Mouse (Mus musculus) myocyte (in vitro differentiated cells): ENCODE results near the gene Lix1. TPM values are rescaled to one million over a fixed set of nuclear protein-coding genes. Genes with fewer than 3 reads are reported as not detected.
"Not testable (repeated sequence)": the region's sequence is repeated elsewhere in the genome, so short reads cannot be mapped to it uniquely, and the experiment has no call there.

Experiments used
- H3K27me3 ChIP-seq: one replicate; pipeline ENCODE4 v1.6.1; 2011; ENCODE audit not compliant: control insufficient read depth, insufficient read depth, insufficient read length
- H3K36me3 ChIP-seq: one replicate; pipeline ENCODE4 v1.6.1; 2011; ENCODE audit not compliant: control insufficient read depth, insufficient read depth
- H3K4me2 ChIP-seq: one replicate; pipeline ENCODE4 v1.6.1; 2011; ENCODE audit warnings: low read depth, control low read depth
- H3K4me3 ChIP-seq: one replicate; pipeline ENCODE4 v1.5.1; 2011; ENCODE audit warnings: mild to moderate bottlenecking, control low read depth, moderate library complexity
- H3K79me2 ChIP-seq: one replicate; pipeline ENCODE4 v1.6.1; 2011; ENCODE audit not compliant: control insufficient read depth, insufficient read depth
- H3ac ChIP-seq: one replicate; pipeline ENCODE4 v1.6.1; 2011; ENCODE audit not compliant: control insufficient read depth, insufficient read length
- CEBPB ChIP-seq: IDR thresholded peaks from 2 replicates; pipeline ENCODE4 v1.6.1; 2011; ENCODE audit warnings: mild to moderate bottlenecking, moderate library complexity; ENCODE audit not compliant: poor library complexity, insufficient read depth, severe bottlenecking
- E2F4 ChIP-seq: IDR thresholded peaks from one replicate; pipeline ENCODE4 v1.6.1; 2011; ENCODE audit warnings: mild to moderate bottlenecking, control low read depth, moderate library complexity; ENCODE audit not compliant: insufficient read depth
- MAX ChIP-seq: IDR thresholded peaks from one replicate; pipeline ENCODE4 v1.6.1; 2011; ENCODE audit warnings: low read depth, mild to moderate bottlenecking, control low read depth
- MYOD1 ChIP-seq, 3 experiments: IDR thresholded peaks; one replicate each; pipeline ENCODE4 v1.6.1; 2011; ENCODE audit warnings: control low read depth in 2 of 3, low read depth in 2 of 3, mild to moderate bottlenecking in 2 of 3, moderate library complexity in 1 of 3; ENCODE audit not compliant: insufficient read length in 2 of 3, control insufficient read depth in 1 of 3
- MYOG ChIP-seq, 3 experiments: IDR thresholded peaks; one replicate each; pipeline ENCODE4 v1.6.1; 2011; ENCODE audit warnings: control low read depth in 2 of 3, low read depth in 2 of 3, mild to moderate bottlenecking in 2 of 3; ENCODE audit not compliant: insufficient read length in 2 of 3, control insufficient read depth in 1 of 3, insufficient read depth in 1 of 3
- POLR2A ChIP-seq: IDR thresholded peaks from one replicate; pipeline ENCODE4 v1.6.1; 2011; ENCODE audit warnings: low read depth, mild to moderate bottlenecking, control low read depth, moderate library complexity; ENCODE audit not compliant: insufficient read length
- POLR2AphosphoS2 ChIP-seq: IDR thresholded peaks from one replicate; pipeline ENCODE4 v1.6.1; 2011; ENCODE audit warnings: low read depth, control low read depth; ENCODE audit not compliant: insufficient read length
- REST ChIP-seq: IDR thresholded peaks from one replicate; pipeline ENCODE4 v1.6.1; 2011; ENCODE audit warnings: mild to moderate bottlenecking, control low read depth, moderate library complexity; ENCODE audit not compliant: insufficient read depth, insufficient read length
- SRF ChIP-seq: IDR thresholded peaks from one replicate; pipeline ENCODE4 v1.6.1; 2011; ENCODE audit warnings: low read depth; ENCODE audit not compliant: control insufficient read depth, insufficient read length
- TCF12 ChIP-seq: IDR thresholded peaks from one replicate; pipeline ENCODE4 v1.6.1; 2011; ENCODE audit warnings: mild to moderate bottlenecking, control low read depth; ENCODE audit not compliant: poor library complexity, insufficient read depth, severe bottlenecking
- TCF3 ChIP-seq: IDR thresholded peaks from one replicate; pipeline ENCODE4 v1.6.1; 2011; ENCODE audit warnings: low read depth, control low read depth; ENCODE audit not compliant: insufficient read length
- USF1 ChIP-seq: IDR thresholded peaks from one replicate; pipeline ENCODE4 v1.6.1; 2011; ENCODE audit warnings: low read depth, mild to moderate bottlenecking, control low read depth, moderate library complexity
- polyA plus RNA-seq: library from polyadenylated mRNA; unstranded; fragments of >200 nt; fragmentation: generic; extraction: Trizol; gene quantifications from one replicate; pipeline ENCODE4 v1.2.1, GENCODE M21; 2012; ENCODE audit warnings: missing spikeins

The Lix1 gene
- polyA plus RNA-seq, 1 experiment = 2.3 TPM

GRCm38 (mm10) chr17:17492116-17492515 is 89.6 kb downstream of the Lix1 start:
- H3K4me3 ChIP-seq = no peak overlapping the region
- no peaks in the 10 kb centered on the region for H3K79me2 ChIP-seq
- H3K36me3 ChIP-seq = no peaks in the 10 kb centered on the region
- H3ac ChIP-seq = no peak overlapping the region
- no peak overlapping the region for H3K4me2 ChIP-seq
- TF ChIP-seq REST (no peak), MAX (no peak), MYOG (IDR thresholded peaks at IDR 0.05; ENCODE audit: control insufficient read depth in 1 of 3, insufficient read depth in 1 of 3, insufficient read length in 2 of 3, low read depth in 2 of 3) (no peak), USF1 (no peak), MYOD1 (IDR thresholded peaks at IDR 0.05; ENCODE audit: control insufficient read depth in 1 of 3, insufficient read length in 2 of 3, low read depth in 2 of 3) (no peak), CEBPB (no peak), TCF12 (no peak), E2F4 (no peak), POLR2A (no peak), TCF3 (no peak), POLR2AphosphoS2 (no peak), SRF (no peak)
- no peaks in the 10 kb centered on the region for H3K27me3 ChIP-seq

- not testable (repeated sequence) for H3K4me2 ChIP-seq, H3K79me2 ChIP-seq, H3K4me3 ChIP-seq, H3ac ChIP-seq, H3K27me3 ChIP-seq, H3K36me3 ChIP-seq
Observed at GRCm38 (mm10) chr17:17496234-17496633, 93.8 kb downstream of the Lix1 start.

GRCm38 (mm10) chr17:17496730-17497129 is 94.3 kb downstream of the Lix1 start:
- no peaks in the 10 kb centered on the region for H3K27me3 ChIP-seq
- H3K79me2 ChIP-seq = no peaks in the 10 kb centered on the region
- no peak overlapping the region for H3K4me2 ChIP-seq
- H3K4me3 ChIP-seq = no peak overlapping the region
- H3K36me3 ChIP-seq = no peaks in the 10 kb centered on the region
- TF ChIP-seq MYOG (IDR thresholded peaks at IDR 0.05; ENCODE audit: control insufficient read depth in 1 of 3, insufficient read depth in 1 of 3, insufficient read length in 2 of 3, low read depth in 2 of 3) (no peak), REST (no peak), USF1 (no peak), MYOD1 (IDR thresholded peaks at IDR 0.05; ENCODE audit: control insufficient read depth in 1 of 3, insufficient read length in 2 of 3, low read depth in 2 of 3) (no peak), SRF (no peak)
- no peak overlapping the region for H3ac ChIP-seq

GRCm38 (mm10) chr17:17498848-17499247 is 96.4 kb downstream of the Lix1 start:
- no peak overlapping the region for H3ac ChIP-seq
- no peak for TF ChIP-seq CEBPB
- no peak for TF ChIP-seq POLR2A
- TF ChIP-seq SRF = no peak
- no peak for TF ChIP-seq TCF3
- TF ChIP-seq MAX = no peak
- TF ChIP-seq TCF12 = no peak
- no peak for TF ChIP-seq POLR2AphosphoS2

GRCm38 (mm10) chr17:17499278-17499677 is 96.8 kb downstream of the Lix1 start:
- Histone ChIP-seq H3K79me2 (no peaks in the 10 kb centered on the region), H3ac (no peak overlapping the region), H3K4me3 (no peak overlapping the region), H3K36me3 (no peaks in the 10 kb centered on the region), H3K4me2 (no peak overlapping the region), H3K27me3 (no peaks in the 10 kb centered on the region)
- TF ChIP-seq TCF3 (no peak), SRF (no peak), E2F4 (no peak), POLR2A (no peak), MAX (no peak), REST (no peak), CEBPB (no peak), POLR2AphosphoS2 (no peak), TCF12 (no peak), MYOD1 (IDR thresholded peaks at IDR 0.05; ENCODE audit: control insufficient read depth in 1 of 3, insufficient read length in 2 of 3, low read depth in 2 of 3) (no peak), MYOG (IDR thresholded peaks at IDR 0.05; ENCODE audit: control insufficient read depth in 1 of 3, insufficient read depth in 1 of 3, insufficient read length in 2 of 3, low read depth in 2 of 3) (no peak), USF1 (no peak)

More at GRCm38 (mm10) chr17:17498848-17499247, 96.4 kb downstream of the Lix1 start:
- Histone ChIP-seq H3K4me3 (no peak overlapping the region), H3K4me2 (no peak overlapping the region), H3K36me3 (no peaks in the 10 kb centered on the region), H3K27me3 (no peaks in the 10 kb centered on the region), H3K79me2 (no peaks in the 10 kb centered on the region)
